Mouse (Mus musculus): ENCODE results near the gene Lingo4. TPM values are rescaled to one million over a fixed set of nuclear protein-coding genes. Genes with fewer than 3 reads are reported as not detected.
A peak's percentile ranks its signal among the peaks of the same experiment; 100 is the strongest.

Lingo4 gene
- polyA plus RNA-seq, 1 experiment from 2014 or later = 0.06 TPM

DNA sequence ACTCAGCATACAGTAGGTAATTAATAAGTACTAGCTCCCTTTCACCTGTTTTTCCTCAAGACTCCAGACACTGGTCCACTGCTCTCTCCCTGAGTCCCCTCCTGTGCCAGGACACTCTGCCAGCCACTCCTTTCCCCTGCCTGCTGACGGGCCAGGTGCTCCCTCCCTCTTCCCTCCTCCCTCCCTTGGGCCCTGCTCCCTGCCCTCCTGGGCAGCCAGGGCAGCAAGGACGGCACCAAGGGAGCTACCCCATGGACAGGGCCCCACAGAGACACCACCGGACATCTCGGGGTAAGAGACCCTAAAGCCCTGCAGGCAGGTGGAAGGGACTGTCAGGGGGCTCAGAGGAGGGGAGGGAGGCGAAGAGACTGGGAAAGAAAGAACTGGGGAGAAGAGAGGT, 25.7 kb upstream of the Lingo4 start, which contains the start of gene Rorc:
Rorc (plus strand) TSS at position 154 of the 400 bp plus-strand sequence.
- 0 out of 2 replicates have a peak, but pooled peaks cover 5% of the 10 kb centered on the region for H3K27me3 ChIP-seq
- H3K4me3 ChIP-seq (replicated peaks) = no peak within 1 kb of the TSS
- peak within 1 kb of the TSS; percentile 9; the same call in 1 of the 2 replicates for H3K9ac ChIP-seq
- DNase-seq = no peak
- no peak for ATAC-seq (ENCODE audit: low read depth)
- H3K27ac ChIP-seq = no peak within 1 kb of the TSS
- H3K36me3 ChIP-seq = no peaks in the 10 kb centered on the region
- 19% methylated on average over 5 of the region's 5 CpGs for WGBS (ENCODE audit: insufficient replicate concordance)
- H3K4me1 ChIP-seq (replicated peaks) = peaks cover 12% of the 10 kb centered on the region
- H3K4me2 ChIP-seq = peak within 1 kb of the TSS; percentile 19
- H3K9me3 ChIP-seq (replicated peaks) = no peaks in the 10 kb centered on the region

DNA sequence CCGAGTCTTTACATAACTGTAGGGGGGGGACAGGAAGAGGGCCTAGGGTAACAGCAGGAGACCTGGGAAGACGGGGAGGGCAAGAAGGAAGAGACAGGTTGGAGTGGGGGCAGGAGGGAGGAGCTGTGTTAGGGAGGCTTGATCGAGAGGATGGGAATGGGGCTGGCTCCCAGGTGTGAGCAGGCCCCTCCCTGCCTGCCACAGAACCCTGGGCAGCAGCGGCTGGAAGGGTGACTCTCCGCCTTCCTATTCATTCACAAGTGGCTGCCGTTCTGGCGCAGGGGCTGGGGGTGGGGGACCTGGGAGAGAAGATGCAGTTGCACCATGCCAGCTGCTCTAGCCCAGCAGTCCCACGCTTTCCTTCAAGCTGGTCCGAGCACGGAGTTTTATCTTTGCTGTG, 25.2 kb upstream of the Lingo4 start:
- no peak for DNase-seq
- Histone ChIP-seq H3K9ac (peak overlapping the region; percentile 9; the same call in 1 of the 2 replicates), H3K4me2 (peak overlapping the region; percentile 19), H3K9me3 (replicated peaks) (no peaks in the 10 kb centered on the region), H3K4me3 (replicated peaks) (no peak overlapping the region), H3K36me3 (no peaks in the 10 kb centered on the region), H3K27me3 (0 out of 2 replicates have a peak, but pooled peaks cover 5% of the 10 kb centered on the region), H3K27ac (no peak overlapping the region), H3K4me1 (replicated peaks) (peaks cover 12% of the 10 kb centered on the region)
- 6% methylated on average over 10 of the region's 10 CpGs for WGBS (ENCODE audit: insufficient replicate concordance)
- no peak for ATAC-seq (ENCODE audit: low read depth)

DNA sequence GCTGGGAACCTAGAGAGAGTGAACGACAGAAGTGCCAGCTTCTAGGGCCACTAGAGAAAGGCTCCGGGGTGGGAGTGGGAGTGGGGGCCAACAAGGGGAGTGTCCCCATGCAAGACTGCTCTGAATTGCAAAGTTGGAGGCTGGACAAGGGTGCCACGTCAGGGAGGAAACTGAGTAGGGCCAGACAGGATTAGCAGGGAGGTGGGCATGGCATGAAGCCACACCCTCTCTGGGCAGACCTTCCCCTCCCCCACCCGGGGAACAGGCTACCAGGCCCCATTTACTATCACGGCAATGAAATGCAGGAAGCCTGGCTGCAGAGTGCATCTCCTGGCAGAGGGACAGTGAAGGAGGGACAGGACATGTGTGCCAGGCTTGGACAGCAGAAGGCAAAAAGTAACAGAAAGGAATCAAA, 24.7 kb upstream of the Lingo4 start:
- H3K27me3 ChIP-seq = 0 out of 2 replicates have a peak, but pooled peaks cover 5% of the 10 kb centered on the region
- no peak for DNase-seq

DNA sequence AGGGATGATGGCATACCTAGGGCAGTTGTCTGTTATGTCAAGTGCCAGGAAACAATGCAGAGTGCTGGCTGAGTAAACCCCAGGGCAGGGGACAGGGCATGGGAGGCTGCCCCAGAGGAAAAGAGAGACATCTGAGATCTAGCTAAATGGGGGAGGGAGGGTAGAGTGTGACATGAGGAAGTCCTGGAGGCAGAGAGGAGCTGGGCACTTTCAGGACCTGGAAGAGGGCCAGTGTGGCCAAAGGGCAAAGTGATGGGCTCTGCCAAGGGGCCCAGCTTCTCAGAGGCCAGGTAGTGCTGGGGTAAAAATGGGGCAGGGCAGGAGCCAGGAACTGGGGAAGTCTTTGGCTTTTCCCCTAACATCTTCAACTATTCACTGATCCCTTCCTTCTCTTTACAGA, 23.7 kb upstream of the Lingo4 start:
- Histone ChIP-seq H3K27ac (no peak overlapping the region), H3K9me3 (replicated peaks) (no peaks in the 10 kb centered on the region), H3K4me3 (replicated peaks) (no peak overlapping the region), H3K27me3 (0 out of 2 replicates have a peak, but pooled peaks cover 5% of the 10 kb centered on the region), H3K36me3 (no peaks in the 10 kb centered on the region), H3K4me1 (replicated peaks) (peaks cover 12% of the 10 kb centered on the region), H3K9ac (no peak overlapping the region), H3K4me2 (no peak overlapping the region)
- no peak for DNase-seq
- no peak for ATAC-seq (ENCODE audit: low read depth)

More for the DNA sequence above, 24.7 kb upstream of the Lingo4 start:
- Histone ChIP-seq H3K27ac (no peak overlapping the region), H3K4me3 (replicated peaks) (no peak overlapping the region), H3K9ac (no peak overlapping the region), H3K4me2 (peak overlapping the region; percentile 19), H3K9me3 (replicated peaks) (no peaks in the 10 kb centered on the region), H3K36me3 (no peaks in the 10 kb centered on the region), H3K4me1 (replicated peaks) (peaks cover 12% of the 10 kb centered on the region)
- WGBS (ENCODE audit: insufficient replicate concordance) = 8% methylated on average over 5 of the region's 5 CpGs
- ATAC-seq (ENCODE audit: low read depth) = no peak

DNA sequence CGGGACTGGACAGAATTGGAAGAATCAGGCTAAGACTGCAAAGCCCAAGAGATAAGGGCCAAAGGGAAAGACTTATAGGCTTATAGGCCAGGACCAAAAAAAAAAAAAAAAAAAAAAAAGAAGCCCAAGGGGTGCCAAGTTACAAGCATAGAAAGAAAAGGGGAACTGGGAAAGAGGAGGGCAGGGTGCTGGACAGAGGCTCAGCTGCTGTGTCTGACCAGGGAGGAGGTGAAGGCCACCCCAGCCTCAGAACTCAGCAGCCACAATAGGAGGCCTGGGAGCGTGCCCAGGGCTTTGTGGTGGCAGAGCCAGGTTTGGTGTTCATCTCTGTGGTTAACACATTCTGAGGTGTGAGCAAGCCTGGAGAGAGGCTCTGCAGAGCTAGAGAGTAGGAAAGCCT, 23.2 kb upstream of the Lingo4 start:
- no peak for ATAC-seq (ENCODE audit: low read depth)
- 0 out of 2 replicates have a peak, but pooled peaks cover 5% of the 10 kb centered on the region for H3K27me3 ChIP-seq
- H3K4me1 ChIP-seq (replicated peaks) = peaks cover 12% of the 10 kb centered on the region
- H3K9ac ChIP-seq = no peak overlapping the region
- no peaks in the 10 kb centered on the region for H3K9me3 ChIP-seq (replicated peaks)
- DNase-seq = no peak
- H3K4me3 ChIP-seq (replicated peaks) = no peak overlapping the region
- no peak overlapping the region for H3K4me2 ChIP-seq
- WGBS (ENCODE audit: insufficient replicate concordance) = 36% methylated on average over 2 of the region's 2 CpGs
- no peak overlapping the region for H3K27ac ChIP-seq
- no peaks in the 10 kb centered on the region for H3K36me3 ChIP-seq

DNA sequence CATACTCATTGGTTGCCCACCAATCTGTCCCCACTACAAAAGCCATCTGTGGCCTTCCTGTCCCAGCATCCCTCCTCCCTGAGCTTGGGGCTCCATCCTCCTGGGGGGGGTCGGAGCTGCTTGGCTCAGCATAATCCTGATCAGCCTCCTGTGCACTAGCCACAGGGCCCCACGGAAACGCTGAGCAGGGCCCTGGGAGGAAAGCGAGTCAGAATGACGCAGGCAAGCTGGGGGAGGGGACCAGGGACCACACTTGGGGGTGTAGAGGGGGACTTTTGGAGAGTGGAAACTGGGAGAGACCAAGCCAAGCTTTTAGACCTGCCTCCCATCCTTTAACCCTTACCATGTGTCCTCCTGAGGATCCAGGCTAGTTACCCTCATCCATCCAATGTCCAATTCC, 22.5 kb upstream of the Lingo4 start:
- ATAC-seq (ENCODE audit: low read depth) = no peak
- no peaks in the 10 kb centered on the region for H3K36me3 ChIP-seq
- WGBS (ENCODE audit: insufficient replicate concordance) = 27% methylated on average over 5 of the region's 5 CpGs

DNA sequence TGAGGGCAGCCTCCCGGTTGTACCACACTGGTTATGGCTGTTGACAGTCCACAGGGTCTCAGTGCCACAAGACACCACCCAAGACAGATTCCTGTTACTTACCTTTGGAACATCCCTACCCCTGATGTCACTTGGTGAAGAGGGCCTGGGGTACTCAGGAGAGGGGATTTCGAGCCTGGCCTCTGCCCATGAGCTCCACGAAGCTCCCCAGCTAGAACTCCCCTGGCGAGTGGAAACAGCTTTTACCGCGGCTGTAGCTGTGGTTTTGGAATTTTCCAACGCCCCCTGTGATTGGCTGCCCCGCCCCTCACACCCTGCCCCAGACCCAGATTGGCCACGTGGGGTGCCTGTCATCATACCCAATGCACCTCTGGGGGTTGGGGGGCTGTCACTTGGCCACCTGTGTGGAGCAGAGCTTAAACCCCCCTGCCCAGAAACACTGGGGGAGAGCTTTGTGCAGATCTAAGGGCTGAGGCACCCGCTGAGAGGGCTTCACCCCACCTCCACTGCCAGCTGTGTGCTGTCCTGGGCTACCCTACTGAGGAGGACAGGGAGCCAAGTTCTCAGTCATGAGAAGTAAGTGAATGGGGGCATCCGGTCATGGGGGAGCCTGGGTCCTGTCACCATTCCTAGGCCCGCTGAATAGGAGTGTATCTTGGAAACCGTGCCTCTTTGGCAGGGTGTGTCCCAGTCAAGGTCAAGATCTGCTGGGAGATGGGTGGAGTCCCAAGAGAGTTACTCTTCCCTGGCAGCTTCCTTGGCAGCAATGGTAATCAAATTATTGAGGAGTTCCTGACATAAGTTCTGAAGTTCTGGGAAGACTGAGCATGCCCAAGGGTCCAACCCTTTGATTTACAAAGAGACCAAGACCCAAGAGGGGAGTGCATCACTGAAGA, 21.0 kb upstream of the Lingo4 start:
- 13% methylated on average over 13 of the region's 13 CpGs for WGBS (ENCODE audit: insufficient replicate concordance)
- DNase-seq = no peak
- H3K4me2 ChIP-seq = no peak overlapping the region
- H3K9ac ChIP-seq = no peak overlapping the region
- H3K36me3 ChIP-seq = no peaks in the 10 kb centered on the region
- H3K4me3 ChIP-seq (replicated peaks) = no peak overlapping the region
- no peaks in the 10 kb centered on the region for H3K9me3 ChIP-seq (replicated peaks)
- peaks cover 12% of the 10 kb centered on the region for H3K4me1 ChIP-seq (replicated peaks)
- no peak overlapping the region for H3K27ac ChIP-seq
- ATAC-seq (ENCODE audit: low read depth) = no peak
- no peaks in the 10 kb centered on the region for H3K27me3 ChIP-seq

More for the DNA sequence above, 22.5 kb upstream of the Lingo4 start:
- Histone ChIP-seq H3K9ac (no peak overlapping the region), H3K4me3 (replicated peaks) (no peak overlapping the region), H3K27ac (no peak overlapping the region), H3K9me3 (replicated peaks) (no peaks in the 10 kb centered on the region), H3K4me2 (no peak overlapping the region), H3K27me3 (0 out of 2 replicates have a peak, but pooled peaks cover 5% of the 10 kb centered on the region), H3K4me1 (replicated peaks) (peaks cover 12% of the 10 kb centered on the region)
- DNase-seq = no peak

DNA sequence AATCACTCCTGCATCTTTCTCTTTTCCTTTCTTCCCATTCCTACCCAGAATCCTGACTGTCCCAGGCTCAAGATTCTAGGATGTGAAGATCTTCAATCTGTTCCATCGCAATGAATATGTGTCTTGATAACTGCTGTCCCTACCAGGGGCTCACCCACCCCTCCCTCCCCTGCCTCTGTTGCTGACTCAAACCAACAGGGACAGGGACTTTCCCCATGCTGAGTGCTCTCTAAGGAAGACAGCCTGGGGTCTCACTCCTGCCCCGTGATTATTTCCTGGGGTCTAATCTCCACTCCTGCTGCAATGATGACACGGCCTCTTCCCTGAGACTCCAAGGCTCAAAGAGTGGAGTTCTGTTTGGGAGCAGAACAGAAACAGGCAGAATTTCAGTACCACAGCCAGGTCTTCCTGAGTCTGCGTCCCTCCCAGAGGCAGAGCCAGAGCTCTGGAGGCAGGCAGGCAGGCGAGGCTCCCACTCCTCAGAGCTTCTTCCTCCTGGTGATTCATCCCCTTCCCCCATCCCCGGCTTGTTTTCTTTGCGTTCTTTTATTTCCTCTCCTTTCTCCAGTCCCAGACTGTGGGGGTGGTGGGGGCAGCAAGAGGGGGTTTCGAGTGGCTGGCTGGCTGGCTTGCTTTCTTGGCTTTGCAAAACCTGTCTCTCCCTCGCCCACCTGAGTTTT, 18.3 kb upstream of the Lingo4 start:
- Histone ChIP-seq H3K36me3 (no peaks in the 10 kb centered on the region), H3K27me3 (no peaks in the 10 kb centered on the region), H3K4me3 (replicated peaks) (no peak overlapping the region), H3K4me2 (no peak overlapping the region), H3K9me3 (replicated peaks) (no peaks in the 10 kb centered on the region), H3K9ac (no peak overlapping the region), H3K4me1 (replicated peaks) (no peaks in the 10 kb centered on the region), H3K27ac (no peak overlapping the region)
- no peak for ATAC-seq (ENCODE audit: low read depth)
- WGBS (ENCODE audit: insufficient replicate concordance) = 18% methylated on average over 9 of the region's 9 CpGs
- no peak for DNase-seq

DNA sequence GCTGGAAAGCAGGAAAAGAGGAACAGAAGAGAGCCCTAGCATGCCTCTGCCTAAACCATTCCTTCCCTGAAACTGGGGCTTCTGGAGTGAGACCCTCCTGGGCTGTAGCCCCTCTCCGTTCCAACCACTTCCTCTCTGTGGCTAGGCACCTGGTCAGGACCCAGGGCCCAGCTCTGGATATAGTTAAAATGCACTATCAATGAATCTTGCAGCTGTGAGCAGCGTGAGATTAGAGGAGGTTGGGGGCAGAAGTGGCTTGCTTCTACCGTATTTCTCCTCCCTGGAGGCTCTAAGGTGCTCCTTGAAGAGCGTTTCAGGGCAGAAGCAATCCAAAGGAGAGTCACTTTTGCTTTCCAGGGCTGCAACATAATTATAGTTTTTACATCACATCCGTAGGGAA, 16.0 kb upstream of the Lingo4 start:
- 21% methylated on average over 5 of the region's 5 CpGs for WGBS (ENCODE audit: insufficient replicate concordance)

DNA sequence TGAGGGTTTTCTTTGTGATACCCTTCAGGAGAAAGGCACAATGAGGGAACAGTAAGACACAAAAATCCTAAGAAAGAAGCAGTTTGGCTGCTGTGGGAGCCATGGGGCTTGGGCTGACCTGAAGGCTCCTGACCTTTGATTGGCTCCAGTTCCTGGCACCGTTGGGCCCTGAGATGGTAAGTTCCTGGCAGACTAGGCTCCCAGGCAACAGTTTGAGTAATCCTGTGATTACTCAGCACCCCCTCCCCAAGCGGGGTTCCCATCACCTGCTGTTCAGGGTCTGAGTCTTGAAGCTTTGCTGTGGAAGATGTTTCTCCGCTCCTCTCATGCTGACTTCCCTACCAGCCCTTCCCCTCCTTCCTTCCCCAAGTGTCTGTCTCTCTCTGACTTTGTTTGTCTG, 14.8 kb upstream of the Lingo4 start:
- WGBS (ENCODE audit: insufficient replicate concordance) = 55% methylated on average over 3 of the region's 3 CpGs
- no peaks in the 10 kb centered on the region for H3K9me3 ChIP-seq (replicated peaks)
- no peaks in the 10 kb centered on the region for H3K27me3 ChIP-seq
- H3K9ac ChIP-seq = no peak overlapping the region
- H3K36me3 ChIP-seq = no peaks in the 10 kb centered on the region
- DNase-seq (no peak), ATAC-seq (ENCODE audit: low read depth) (no peak)
- H3K4me3 ChIP-seq (replicated peaks) = no peak overlapping the region
- H3K4me2 ChIP-seq = no peak overlapping the region
- no peaks in the 10 kb centered on the region for H3K4me1 ChIP-seq (replicated peaks)
- no peak overlapping the region for H3K27ac ChIP-seq

More for the DNA sequence above, 16.0 kb upstream of the Lingo4 start:
- Histone ChIP-seq H3K27ac (no peak overlapping the region), H3K9me3 (replicated peaks) (no peaks in the 10 kb centered on the region), H3K9ac (no peak overlapping the region), H3K4me1 (replicated peaks) (no peaks in the 10 kb centered on the region), H3K4me3 (replicated peaks) (no peak overlapping the region), H3K36me3 (no peaks in the 10 kb centered on the region), H3K27me3 (no peaks in the 10 kb centered on the region), H3K4me2 (no peak overlapping the region)
- DNase-seq = no peak
- ATAC-seq (ENCODE audit: low read depth) = no peak

DNA sequence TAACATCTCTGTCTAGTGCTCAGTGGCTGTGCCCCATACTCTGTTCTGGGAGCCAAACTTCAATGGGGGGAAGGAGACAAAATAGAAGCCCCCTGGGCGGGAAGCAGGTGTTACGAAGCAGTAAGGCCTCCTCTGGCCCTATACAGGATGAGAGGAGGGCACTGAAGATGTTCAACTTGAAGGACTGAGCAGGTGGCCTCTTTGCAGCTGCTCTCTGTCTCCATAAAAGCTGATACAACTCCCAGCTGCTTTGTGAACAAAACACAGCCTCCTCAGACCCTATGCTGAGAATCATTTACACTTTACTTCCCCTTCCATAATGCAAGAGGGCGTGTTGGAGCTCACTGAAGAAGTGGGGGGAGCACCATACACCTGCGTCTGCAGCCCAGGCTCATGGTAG, 11.6 kb upstream of the Lingo4 start:
- Histone ChIP-seq H3K9ac (no peak overlapping the region), H3K27ac (no peak overlapping the region), H3K36me3 (no peaks in the 10 kb centered on the region), H3K9me3 (replicated peaks) (no peaks in the 10 kb centered on the region), H3K4me3 (replicated peaks) (no peak overlapping the region), H3K4me2 (no peak overlapping the region), H3K4me1 (replicated peaks) (no peaks in the 10 kb centered on the region), H3K27me3 (no peaks in the 10 kb centered on the region)
- ATAC-seq (ENCODE audit: low read depth) (no peak), DNase-seq (no peak)
- WGBS (ENCODE audit: insufficient replicate concordance) = 50% methylated on average over 4 of the region's 4 CpGs

Data from liver, embryonic 13.5 days (tissue).